Mouse (Mus musculus) myocyte (in vitro differentiated cells): ENCODE measurements around the gene Gm15155.

Experiments
- CEBPB ChIP-seq: IDR thresholded peaks from 2 replicates; pipeline ENCODE4 v1.6.1; 2011; ENCODE audit warnings: mild to moderate bottlenecking, moderate library complexity; ENCODE audit not compliant: poor library complexity, insufficient read depth, severe bottlenecking
- MAX ChIP-seq: IDR thresholded peaks from one replicate; pipeline ENCODE4 v1.6.1; 2011; ENCODE audit warnings: low read depth, mild to moderate bottlenecking, control low read depth
- MYOD1 ChIP-seq, 3 experiments: IDR thresholded peaks; one replicate each; pipeline ENCODE4 v1.6.1; 2011; ENCODE audit warnings: control low read depth in 2 of 3, low read depth in 2 of 3, mild to moderate bottlenecking in 2 of 3, moderate library complexity in 1 of 3; ENCODE audit not compliant: insufficient read length in 2 of 3, control insufficient read depth in 1 of 3
- MYOG ChIP-seq, 3 experiments: IDR thresholded peaks; one replicate each; pipeline ENCODE4 v1.6.1; 2011; ENCODE audit warnings: control low read depth in 2 of 3, low read depth in 2 of 3, mild to moderate bottlenecking in 2 of 3; ENCODE audit not compliant: insufficient read length in 2 of 3, control insufficient read depth in 1 of 3, insufficient read depth in 1 of 3
- POLR2A ChIP-seq: IDR thresholded peaks from one replicate; pipeline ENCODE4 v1.6.1; 2011; ENCODE audit warnings: low read depth, mild to moderate bottlenecking, control low read depth, moderate library complexity; ENCODE audit not compliant: insufficient read length
- POLR2AphosphoS2 ChIP-seq: IDR thresholded peaks from one replicate; pipeline ENCODE4 v1.6.1; 2011; ENCODE audit warnings: low read depth, control low read depth; ENCODE audit not compliant: insufficient read length
- SRF ChIP-seq: IDR thresholded peaks from one replicate; pipeline ENCODE4 v1.6.1; 2011; ENCODE audit warnings: low read depth; ENCODE audit not compliant: control insufficient read depth, insufficient read length
- TCF12 ChIP-seq: IDR thresholded peaks from one replicate; pipeline ENCODE4 v1.6.1; 2011; ENCODE audit warnings: mild to moderate bottlenecking, control low read depth; ENCODE audit not compliant: poor library complexity, insufficient read depth, severe bottlenecking
- TCF3 ChIP-seq: IDR thresholded peaks from one replicate; pipeline ENCODE4 v1.6.1; 2011; ENCODE audit warnings: low read depth, control low read depth; ENCODE audit not compliant: insufficient read length
- USF1 ChIP-seq: IDR thresholded peaks from one replicate; pipeline ENCODE4 v1.6.1; 2011; ENCODE audit warnings: low read depth, mild to moderate bottlenecking, control low read depth, moderate library complexity

DNA sequence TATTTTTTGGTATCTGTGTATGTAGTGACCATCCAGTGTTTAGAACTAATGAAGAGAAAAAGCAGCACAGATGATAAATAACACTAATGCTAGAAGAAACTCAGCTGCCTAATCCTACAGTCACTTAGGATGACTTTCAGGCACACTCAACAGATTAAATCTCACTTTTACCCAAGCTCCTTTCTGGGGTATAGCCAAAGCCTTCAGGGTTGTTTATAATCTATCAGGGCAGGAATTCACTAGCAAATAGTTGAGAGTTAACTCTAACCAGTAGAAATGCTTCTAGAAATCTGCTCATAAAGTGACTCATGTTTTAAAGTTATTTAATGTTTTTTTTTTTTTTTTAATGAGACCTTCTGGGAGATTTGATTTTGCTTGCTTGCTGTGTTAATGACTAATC lies 44.8 kb upstream of the Gm15155 start:
- TF ChIP-seq MYOG (IDR thresholded peaks at IDR 0.05; ENCODE audit: control insufficient read depth in 1 of 3, insufficient read depth in 1 of 3, insufficient read length in 2 of 3, low read depth in 2 of 3) (no peak), POLR2A (no peak), USF1 (no peak), CEBPB (no peak), TCF12 (no peak), MAX (no peak), SRF (no peak), TCF3 (no peak), POLR2AphosphoS2 (no peak), MYOD1 (IDR thresholded peaks at IDR 0.05; ENCODE audit: control insufficient read depth in 1 of 3, insufficient read length in 2 of 3, low read depth in 2 of 3) (no peak)
